Mouse (Mus musculus) thymus, postnatal 4 days (tissue): ENCODE results near the gene Prpsap1.
"Not testable (repeated sequence)": the region's sequence is repeated elsewhere in the genome, so short reads cannot be mapped to it uniquely, and the experiment has no call there.

Experiments used
- DNase-seq: peaks from one replicate; pipeline ENCODE4 v3.0.0; 2021

Prpsap1 gene

GRCm38 (mm10) chr11:116426852-116427575 is 67.0 kb downstream of the Prpsap1 start:
- DNase-seq, result no peak

GRCm38 (mm10) chr11:116426328-116426727 is 67.7 kb downstream of the Prpsap1 start:
- not testable (repeated sequence) for DNase-seq

- no peak for DNase-seq
These were observed 69.2 kb downstream of the Prpsap1 start for GRCm38 (mm10) chr11:116424621-116425407.

GRCm38 (mm10) chr11:116423782-116424620 is 70.0 kb downstream of the Prpsap1 start:
- DNase-seq, result no peak

- no peak for DNase-seq
These were observed 70.8 kb downstream of the Prpsap1 start for GRCm38 (mm10) chr11:116423214-116423613.

- no peak for DNase-seq
These were observed 71.4 kb downstream of the Prpsap1 start for GRCm38 (mm10) chr11:116422562-116422961.

DNA sequence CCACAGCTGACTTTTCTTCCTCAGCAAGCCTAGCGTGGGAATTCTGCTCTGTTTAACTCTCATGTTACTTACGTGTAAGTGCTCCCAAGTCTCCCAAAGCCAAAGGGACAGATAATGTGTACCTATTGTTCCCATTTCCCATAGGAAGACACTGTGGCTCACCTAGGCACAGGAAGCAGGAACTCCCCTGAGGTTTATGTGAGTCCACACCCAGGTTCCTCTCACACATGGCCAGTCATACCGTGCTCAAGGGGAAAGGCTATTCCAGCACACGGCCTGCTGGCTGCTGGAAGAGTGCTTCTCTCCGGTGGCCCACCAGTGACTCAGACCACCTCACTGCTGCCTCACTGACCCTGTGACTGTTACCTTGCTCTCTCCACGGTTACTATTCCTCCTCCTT is 72.9 kb downstream of the Prpsap1 start:
- no peak for DNase-seq
